Mouse (Mus musculus): ENCODE measurements around the gene Sh3pxd2b. TPM values are rescaled to one million over a fixed set of nuclear protein-coding genes. Genes with fewer than 3 reads are reported as not detected.

Gene Sh3pxd2b
- polyA plus RNA-seq, 1 experiment from 2014 or later, result 1.3 TPM

DNA sequence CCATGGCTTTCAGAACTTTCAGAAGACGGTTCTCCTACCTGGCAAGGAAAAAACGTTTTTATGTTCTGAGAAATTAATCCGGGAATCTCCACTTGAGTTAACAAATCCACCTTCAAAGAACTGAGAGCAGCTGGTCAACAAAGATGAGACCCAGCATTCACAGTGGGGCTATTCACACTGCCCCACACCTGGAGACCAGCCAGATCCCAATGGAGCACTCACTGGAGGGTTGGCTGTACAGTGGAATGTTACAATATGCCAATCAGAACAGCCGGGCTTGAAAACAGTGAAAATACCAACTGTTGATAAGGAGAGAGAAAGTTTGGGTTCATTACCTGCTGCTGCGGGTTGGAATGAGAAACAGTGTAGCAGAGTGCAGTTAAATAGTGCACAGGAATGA is 15.8 kb upstream of the Sh3pxd2b start:
- no peak overlapping the region for H3K9ac ChIP-seq (ENCODE audit: low read depth, low read length)
- no peak for ATAC-seq (ENCODE audit: low read depth)
- no peaks in the 10 kb centered on the region for H3K36me3 ChIP-seq (ENCODE audit: control insufficient read depth, insufficient read depth)
- H3K27ac ChIP-seq (ENCODE audit: low read length), result no peak overlapping the region
- H3K4me3 ChIP-seq (ENCODE audit: low read depth, low read length), result no peak overlapping the region
- H3K4me1 ChIP-seq (ENCODE audit: control insufficient read depth, low read depth, low read length), result no peaks in the 10 kb centered on the region
- no peak overlapping the region for H3K4me2 ChIP-seq (ENCODE audit: low read depth, low read length)
- WGBS (ENCODE audit: insufficient replicate concordance), result 48% methylated on average over 5 of the region's 5 CpGs
- no peaks in the 10 kb centered on the region for H3K27me3 ChIP-seq (ENCODE audit: control insufficient read depth, insufficient read depth, low read depth, low read length)
- no peaks in the 10 kb centered on the region for H3K9me3 ChIP-seq (replicated peaks; ENCODE audit: control insufficient read depth, low read length)

DNA sequence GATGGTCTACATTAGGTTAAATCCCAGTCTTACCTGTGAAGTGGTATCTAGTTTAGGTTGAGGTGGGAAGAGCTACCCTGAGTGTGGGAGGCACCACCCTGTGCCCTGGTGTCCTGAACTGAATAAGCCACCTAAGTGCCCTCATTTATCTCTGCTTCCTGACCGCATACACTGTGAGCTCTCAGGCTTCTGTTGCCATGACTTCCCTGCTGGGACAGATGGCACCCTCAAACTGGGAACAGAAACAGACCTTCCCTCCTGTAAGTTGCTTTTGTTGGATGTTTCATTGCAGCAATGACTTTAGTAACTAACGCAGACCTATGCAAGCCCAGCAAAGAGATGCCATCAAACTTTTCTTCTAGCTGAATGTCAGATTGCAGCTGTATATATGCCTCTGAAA is 14.4 kb upstream of the Sh3pxd2b start:
- ATAC-seq (ENCODE audit: low read depth), result no peak
- Histone ChIP-seq H3K36me3 (ENCODE audit: control insufficient read depth, insufficient read depth) (no peaks in the 10 kb centered on the region), H3K27ac (ENCODE audit: low read length) (no peak overlapping the region), H3K4me1 (ENCODE audit: control insufficient read depth, low read depth, low read length) (no peaks in the 10 kb centered on the region), H3K27me3 (ENCODE audit: control insufficient read depth, insufficient read depth, low read depth, low read length) (no peaks in the 10 kb centered on the region), H3K4me2 (ENCODE audit: low read depth, low read length) (no peak overlapping the region), H3K4me3 (ENCODE audit: low read depth, low read length) (no peak overlapping the region), H3K9me3 (replicated peaks; ENCODE audit: control insufficient read depth, low read length) (no peaks in the 10 kb centered on the region), H3K9ac (ENCODE audit: low read depth, low read length) (no peak overlapping the region)
- WGBS (ENCODE audit: insufficient replicate concordance), result 64% methylated on average over 2 of the region's 2 CpGs

DNA sequence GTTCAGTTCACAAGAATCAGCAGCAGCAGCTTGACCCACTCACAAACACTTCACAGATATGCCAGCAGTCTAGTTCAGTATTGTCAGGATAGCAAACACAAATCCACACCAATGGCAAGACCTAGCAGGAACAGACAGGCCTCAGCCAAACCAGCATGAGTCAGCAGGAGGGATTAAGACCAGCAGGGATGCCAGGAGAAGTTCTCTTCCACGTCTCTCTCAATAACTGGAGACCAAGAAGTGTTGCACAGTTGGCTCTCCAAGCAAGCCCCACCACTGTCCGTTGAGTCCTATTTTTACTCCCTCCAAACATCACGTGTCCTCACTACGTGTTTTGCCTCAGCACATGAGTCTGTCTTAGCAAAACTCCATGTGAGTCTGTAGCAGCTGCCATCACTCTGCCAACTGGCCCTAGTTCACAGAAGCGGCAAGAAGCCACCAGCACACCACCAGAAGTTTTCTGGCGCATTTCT is 11.1 kb upstream of the Sh3pxd2b start:
- 65% methylated on average over 6 of the region's 6 CpGs for WGBS (ENCODE audit: insufficient replicate concordance)

DNA sequence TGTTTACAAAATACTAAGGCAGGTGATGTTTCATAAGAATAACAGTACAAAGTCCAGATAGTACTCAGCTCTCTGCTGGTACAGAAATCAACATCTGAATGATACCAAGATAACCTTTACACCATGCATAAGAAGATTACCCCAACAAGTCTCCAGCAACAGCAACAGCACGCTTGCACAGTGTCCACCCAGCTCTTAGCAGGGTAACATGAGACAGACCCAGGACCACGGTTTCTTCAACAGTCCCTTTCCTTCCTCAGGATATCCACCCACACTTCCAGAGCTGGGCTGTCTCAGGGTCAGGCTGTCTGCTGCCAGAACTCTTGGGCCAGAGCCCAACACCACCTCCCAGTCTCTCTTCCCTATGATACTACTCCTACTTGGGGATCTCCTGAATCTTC is 8.5 kb upstream of the Sh3pxd2b start:
- Histone ChIP-seq H3K27me3 (ENCODE audit: control insufficient read depth, insufficient read depth, low read depth, low read length) (no peaks in the 10 kb centered on the region; the same call in 1 of the 2 replicates), H3K4me2 (ENCODE audit: low read depth, low read length) (no peak overlapping the region), H3K36me3 (ENCODE audit: control insufficient read depth, insufficient read depth) (no peaks in the 10 kb centered on the region), H3K27ac (ENCODE audit: low read length) (no peak overlapping the region), H3K9ac (ENCODE audit: low read depth, low read length) (no peak overlapping the region), H3K4me1 (ENCODE audit: control insufficient read depth, low read depth, low read length) (peaks cover 2% of the 10 kb centered on the region; the same call in 1 of the 2 replicates), H3K4me3 (ENCODE audit: low read depth, low read length) (no peak overlapping the region), H3K9me3 (replicated peaks; ENCODE audit: control insufficient read depth, low read length) (no peaks in the 10 kb centered on the region)
- 0 out of 2 replicates have a peak, but pooled peaks have one; percentile 16 for ATAC-seq (ENCODE audit: low read depth)
- WGBS (ENCODE audit: insufficient replicate concordance), result 36% methylated on average over 2 of the region's 2 CpGs

More for the DNA sequence above, 11.1 kb upstream of the Sh3pxd2b start:
- no peak for ATAC-seq (ENCODE audit: low read depth)
- no peak overlapping the region for H3K4me2 ChIP-seq (ENCODE audit: low read depth, low read length)
- H3K4me3 ChIP-seq (ENCODE audit: low read depth, low read length), result no peak overlapping the region
- no peaks in the 10 kb centered on the region for H3K9me3 ChIP-seq (replicated peaks; ENCODE audit: control insufficient read depth, low read length)
- no peaks in the 10 kb centered on the region for H3K36me3 ChIP-seq (ENCODE audit: control insufficient read depth, insufficient read depth)
- no peak overlapping the region for H3K9ac ChIP-seq (ENCODE audit: low read depth, low read length)
- no peak overlapping the region for H3K27ac ChIP-seq (ENCODE audit: low read length)
- no peaks in the 10 kb centered on the region for H3K4me1 ChIP-seq (ENCODE audit: control insufficient read depth, low read depth, low read length)
- no peaks in the 10 kb centered on the region for H3K27me3 ChIP-seq (ENCODE audit: control insufficient read depth, insufficient read depth, low read depth, low read length)

DNA sequence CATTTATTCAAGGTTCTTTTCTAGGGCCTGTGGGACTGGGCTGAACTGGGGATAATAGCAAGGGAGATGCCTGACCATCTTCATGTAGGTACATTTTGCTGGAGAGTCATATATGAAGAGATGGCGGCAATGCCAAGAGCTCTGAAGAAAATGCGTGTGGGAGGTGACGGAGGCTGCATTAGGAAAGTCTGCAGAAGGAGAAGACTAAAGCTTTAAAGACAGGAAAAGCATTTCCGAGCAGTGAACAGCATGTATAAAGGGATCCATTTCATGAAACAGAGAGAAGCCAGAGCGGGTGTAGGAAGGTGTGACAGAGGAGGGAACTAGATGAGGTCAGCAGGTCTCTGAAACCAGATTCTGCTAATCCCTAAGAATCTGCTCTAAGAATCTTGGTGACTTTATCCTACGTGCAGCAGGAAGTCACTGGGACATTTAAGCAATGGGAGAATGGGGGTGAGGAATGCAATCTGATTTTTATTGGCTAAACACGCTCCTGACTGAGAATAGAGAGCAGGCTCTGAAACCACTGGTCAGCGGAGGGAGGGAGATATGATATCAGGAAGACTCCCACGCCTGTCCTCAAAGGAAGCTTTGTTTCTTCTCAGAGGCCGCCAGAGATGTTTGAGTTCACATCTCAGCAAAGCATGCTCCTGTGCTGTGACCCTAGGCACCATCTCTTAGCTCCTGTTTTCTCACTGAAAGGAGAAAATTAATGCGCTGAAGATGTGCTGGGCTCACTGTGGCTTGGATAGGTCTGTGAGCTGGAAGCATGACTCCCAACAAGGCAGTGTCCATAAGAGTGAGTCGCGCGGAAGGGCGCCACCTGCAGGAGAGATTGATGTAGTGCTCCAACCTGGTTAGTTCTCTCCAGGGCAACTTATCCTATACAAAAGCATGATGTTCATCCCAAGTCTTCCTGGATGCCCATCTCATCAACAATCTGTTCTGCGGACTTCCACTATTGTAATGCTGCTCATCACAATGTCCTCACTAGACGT is 6.8 kb upstream of the Sh3pxd2b start:
- no peak for ATAC-seq (ENCODE audit: low read depth)
- Histone ChIP-seq H3K36me3 (ENCODE audit: control insufficient read depth, insufficient read depth) (no peaks in the 10 kb centered on the region), H3K9me3 (replicated peaks; ENCODE audit: control insufficient read depth, low read length) (no peaks in the 10 kb centered on the region), H3K27ac (ENCODE audit: low read length) (no peak overlapping the region), H3K4me2 (ENCODE audit: low read depth, low read length) (no peak overlapping the region), H3K27me3 (ENCODE audit: control insufficient read depth, insufficient read depth, low read depth, low read length) (peaks cover 3% of the 10 kb centered on the region; the same call in 1 of the 2 replicates), H3K9ac (ENCODE audit: low read depth, low read length) (no peak overlapping the region), H3K4me3 (ENCODE audit: low read depth, low read length) (no peak overlapping the region), H3K4me1 (ENCODE audit: control insufficient read depth, low read depth, low read length) (peaks cover 2% of the 10 kb centered on the region; the same call in 1 of the 2 replicates)
- WGBS (ENCODE audit: insufficient replicate concordance), result 34% methylated on average over 17 of the region's 17 CpGs

DNA sequence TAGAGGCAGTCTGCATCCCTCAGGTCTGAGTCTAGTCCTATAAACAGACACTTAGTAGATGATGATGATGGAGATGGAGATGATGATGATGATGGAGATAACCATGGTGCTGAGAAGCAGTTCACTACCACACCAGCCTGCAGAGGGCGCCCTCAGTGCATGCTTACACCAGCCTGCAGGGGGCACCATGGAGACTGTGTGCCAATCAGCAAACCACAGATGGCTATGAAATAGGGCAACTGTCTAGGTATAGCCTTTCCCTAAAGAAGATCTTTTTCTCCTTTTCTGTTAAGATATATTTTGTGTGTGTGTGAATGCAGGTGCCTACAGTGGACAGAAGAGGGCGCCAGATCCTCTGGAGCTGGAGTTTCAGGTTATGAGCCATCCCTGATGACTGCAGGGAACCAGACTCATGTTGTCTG is 4.8 kb upstream of the Sh3pxd2b start:
- no peak overlapping the region for H3K9ac ChIP-seq (ENCODE audit: low read depth, low read length)
- H3K27me3 ChIP-seq (ENCODE audit: control insufficient read depth, insufficient read depth, low read depth, low read length), result peaks cover 18% of the 10 kb centered on the region
- no peak overlapping the region for H3K27ac ChIP-seq (ENCODE audit: low read length)
- H3K4me2 ChIP-seq (ENCODE audit: low read depth, low read length), result no peak overlapping the region
- H3K4me1 ChIP-seq (ENCODE audit: control insufficient read depth, low read depth, low read length), result peaks cover 5% of the 10 kb centered on the region; the same call in 1 of the 2 replicates
- ATAC-seq (ENCODE audit: low read depth), result no peak
- no peak overlapping the region for H3K4me3 ChIP-seq (ENCODE audit: low read depth, low read length)
- H3K36me3 ChIP-seq (ENCODE audit: control insufficient read depth, insufficient read depth), result no peaks in the 10 kb centered on the region
- no peaks in the 10 kb centered on the region for H3K9me3 ChIP-seq (replicated peaks; ENCODE audit: control insufficient read depth, low read length)
- WGBS (ENCODE audit: insufficient replicate concordance), result 10% methylated on average over 2 of the region's 2 CpGs

DNA sequence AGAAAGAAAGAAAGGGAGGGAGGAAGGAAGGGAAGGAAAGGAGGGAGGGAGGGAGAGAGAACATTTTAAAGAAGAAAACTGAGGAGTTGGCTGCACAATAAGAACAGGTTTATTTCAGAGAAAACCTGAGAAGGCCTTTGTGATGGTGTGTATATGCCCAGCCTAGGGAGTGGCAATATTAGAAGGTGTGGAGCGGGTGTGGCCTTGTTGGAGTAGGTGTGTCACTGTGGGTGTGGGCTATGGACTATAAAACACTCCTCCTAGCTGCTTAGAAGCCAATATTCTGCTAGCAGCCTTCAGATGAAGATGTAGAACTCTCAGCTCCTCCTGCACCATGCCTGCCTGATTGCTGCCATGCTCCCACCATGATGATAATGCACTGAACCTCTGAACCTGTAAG is 4.3 kb upstream of the Sh3pxd2b start:
- peaks cover 8% of the 10 kb centered on the region; the same call in 1 of the 2 replicates for H3K4me1 ChIP-seq (ENCODE audit: control insufficient read depth, low read depth, low read length)
- no peaks in the 10 kb centered on the region for H3K9me3 ChIP-seq (replicated peaks; ENCODE audit: control insufficient read depth, low read length)
- ATAC-seq (ENCODE audit: low read depth), result no peak
- H3K27me3 ChIP-seq (ENCODE audit: control insufficient read depth, insufficient read depth, low read depth, low read length), result peaks cover 24% of the 10 kb centered on the region
- no peaks in the 10 kb centered on the region for H3K36me3 ChIP-seq (ENCODE audit: control insufficient read depth, insufficient read depth)
- no peak overlapping the region for H3K9ac ChIP-seq (ENCODE audit: low read depth, low read length)
- no peak overlapping the region for H3K4me3 ChIP-seq (ENCODE audit: low read depth, low read length)
- H3K27ac ChIP-seq (ENCODE audit: low read length), result no peak overlapping the region
- 76% methylated on average over 1 of the region's 1 CpGs for WGBS (ENCODE audit: insufficient replicate concordance)
- no peak overlapping the region for H3K4me2 ChIP-seq (ENCODE audit: low read depth, low read length)

DNA sequence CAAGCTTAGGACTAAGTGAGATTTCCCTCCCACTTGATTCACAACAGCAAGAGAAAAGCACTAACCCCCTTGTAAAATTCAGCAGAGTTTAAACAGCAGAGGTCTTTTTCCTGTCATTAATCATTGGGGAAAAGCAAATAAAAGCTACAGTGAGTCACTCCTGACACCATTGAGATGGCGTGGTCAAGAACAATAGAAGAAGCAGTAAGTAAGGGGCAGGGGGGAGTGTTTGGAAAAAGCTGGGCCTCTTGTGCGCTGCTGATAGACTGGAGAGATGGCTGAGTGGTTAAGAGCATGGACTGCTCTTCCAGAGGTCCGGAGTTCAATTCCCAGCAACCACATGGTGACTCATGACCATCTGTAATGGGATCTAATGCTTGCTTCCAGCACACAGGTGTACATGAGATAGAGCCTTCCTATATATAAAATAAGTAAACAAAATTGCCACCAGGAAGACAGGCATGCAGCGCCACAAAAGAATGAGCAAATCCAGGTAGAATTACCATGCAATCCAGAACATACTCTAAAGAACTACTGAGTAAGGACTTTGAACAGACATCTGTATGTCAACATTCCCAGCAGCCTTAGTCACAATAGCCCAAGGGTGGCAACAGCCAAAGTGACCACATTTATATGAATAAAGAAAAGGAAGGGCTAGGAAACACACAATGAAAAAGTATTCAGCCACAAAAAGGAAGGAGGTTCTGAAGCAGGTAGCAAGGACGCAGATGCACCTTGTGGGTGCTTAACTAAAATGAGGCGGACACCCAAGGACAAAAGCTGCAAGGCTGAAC is 1.9 kb upstream of the Sh3pxd2b start:
- no peaks in the 10 kb centered on the region for H3K36me3 ChIP-seq (ENCODE audit: control insufficient read depth, insufficient read depth)
- no peak overlapping the region for H3K9ac ChIP-seq (ENCODE audit: low read depth, low read length)
- H3K4me3 ChIP-seq (ENCODE audit: low read depth, low read length), result no peak overlapping the region
- H3K4me2 ChIP-seq (ENCODE audit: low read depth, low read length), result no peak overlapping the region
- ATAC-seq (ENCODE audit: low read depth), result no peak
- no peaks in the 10 kb centered on the region for H3K9me3 ChIP-seq (replicated peaks; ENCODE audit: control insufficient read depth, low read length)
- 55% methylated on average over 6 of the region's 6 CpGs for WGBS (ENCODE audit: insufficient replicate concordance)
- peaks cover 28% of the 10 kb centered on the region for H3K27me3 ChIP-seq (ENCODE audit: control insufficient read depth, insufficient read depth, low read depth, low read length)
- H3K4me1 ChIP-seq (ENCODE audit: control insufficient read depth, low read depth, low read length), result peaks cover 9% of the 10 kb centered on the region; the same call in 1 of the 2 replicates
- no peak overlapping the region for H3K27ac ChIP-seq (ENCODE audit: low read length)
